Mouse (Mus musculus) midbrain, embryonic 13.5 days (tissue): ENCODE results near the gene Slc27a3. TPM values are rescaled to one million over a fixed set of nuclear protein-coding genes. Genes with fewer than 3 reads are reported as not detected.
A peak's percentile ranks its signal among the peaks of the same experiment; 100 is the strongest.

Experiments
- ATAC-seq: fragments of 200-750 bp; cut with Nextera tagmentation; 2 replicates; pipeline ENCODE4 v1.8.0; 2017; ENCODE audit warnings: mild to moderate bottlenecking, moderate TSS enrichment, moderate library complexity
- H3K27ac ChIP-seq: fragments of 300-500 bp; sonication (generic); 2 replicates; pipeline ENCODE4 v1.5.1; 2015; ENCODE audit warnings: inconsistent platforms, mild to moderate bottlenecking, moderate library complexity
- H3K27me3 ChIP-seq: fragments of 300-500 bp; sonication (generic); 2 replicates; pipeline ENCODE4 v1.6.1; 2015; ENCODE audit warnings: mild to moderate bottlenecking, inconsistent platforms
- H3K36me3 ChIP-seq: fragments of 300-500 bp; sonication (generic); 2 replicates; pipeline ENCODE4 v1.6.1; 2015; ENCODE audit warnings: mild to moderate bottlenecking, inconsistent platforms
- H3K4me1 ChIP-seq: fragments of 300-500 bp; sonication (generic); replicated peaks from 2 replicates; pipeline ENCODE4 v1.6.1; 2015; ENCODE audit warnings: inconsistent platforms
- H3K4me2 ChIP-seq: fragments of 300-500 bp; sonication (generic); replicated peaks from 2 replicates; pipeline ENCODE4 v1.6.1; 2015; ENCODE audit warnings: moderate library complexity, mild to moderate bottlenecking, inconsistent platforms
- H3K4me3 ChIP-seq: fragments of 300-500 bp; sonication (generic); replicated peaks from 2 replicates; pipeline ENCODE4 v1.5.1; 2015; ENCODE audit warnings: mild to moderate bottlenecking, inconsistent platforms
- H3K9ac ChIP-seq: fragments of 300-500 bp; sonication (generic); replicated peaks from 2 replicates; pipeline ENCODE4 v1.6.1; 2015; ENCODE audit warnings: mild to moderate bottlenecking, inconsistent platforms
- H3K9me3 ChIP-seq: fragments of 300-500 bp; sonication (generic); 2 replicates; pipeline ENCODE4 v1.6.1; 2016; ENCODE audit warnings: mild to moderate bottlenecking, inconsistent platforms
- WGBS: fragments of 180-500 bp; shearing (Covaris S2); methylation state at CpG from one replicate; pipeline ENCODE4 v1.1.7; 2015; 5-methylcytosine and 5-hydroxymethylcytosine counted together
- polyA plus RNA-seq: library from polyadenylated mRNA; unstranded; fragments of >200 nt; fragmentation: Nextera tagmentation; extraction: Ambion mirVana; gene quantifications from 2 replicates; pipeline ENCODE4 v1.2.1, GENCODE M21; 2015

Gene Slc27a3
- polyA plus RNA-seq, 1 experiment from 2014 or later, result 20.2 TPM

GRCm38 (mm10) chr3:90388726-90389510 lies 820 bp downstream of the Slc27a3 start:
- ATAC-seq, result peak; percentile 84
- peaks cover 41% of the 10 kb centered on the region for H3K4me1 ChIP-seq
- no peaks in the 10 kb centered on the region for H3K9me3 ChIP-seq
- H3K9ac ChIP-seq, result peak overlapping the region; percentile 92
- H3K4me3 ChIP-seq, result peak overlapping the region; percentile 69
- peak overlapping the region; percentile 92 for H3K27ac ChIP-seq
- WGBS, result 4% methylated on average over 53 of the region's 53 CpGs
- peak overlapping the region; percentile 75 for H3K4me2 ChIP-seq
- H3K27me3 ChIP-seq, result no peaks in the 10 kb centered on the region
- H3K36me3 ChIP-seq, result peaks cover 59% of the 10 kb centered on the region

- Histone ChIP-seq H3K9me3 (no peaks in the 10 kb centered on the region), H3K9ac (peak overlapping the region; percentile 92), H3K4me3 (peak overlapping the region; percentile 69), H3K4me2 (peak overlapping the region; percentile 75), H3K36me3 (peaks cover 51% of the 10 kb centered on the region), H3K27me3 (no peaks in the 10 kb centered on the region), H3K27ac (no peak overlapping the region), H3K4me1 (peaks cover 41% of the 10 kb centered on the region)
- no peak for ATAC-seq
- WGBS, result 81% methylated on average over 4 of the region's 4 CpGs
These were observed 1.5 kb downstream of the Slc27a3 start for GRCm38 (mm10) chr3:90388192-90388591.

- Histone ChIP-seq H3K4me1 (peaks cover 41% of the 10 kb centered on the region), H3K27ac (no peak overlapping the region), H3K4me3 (peak overlapping the region; percentile 69)
These were observed 2.3 kb downstream of the Slc27a3 start for GRCm38 (mm10) chr3:90387483-90387882.

DNA sequence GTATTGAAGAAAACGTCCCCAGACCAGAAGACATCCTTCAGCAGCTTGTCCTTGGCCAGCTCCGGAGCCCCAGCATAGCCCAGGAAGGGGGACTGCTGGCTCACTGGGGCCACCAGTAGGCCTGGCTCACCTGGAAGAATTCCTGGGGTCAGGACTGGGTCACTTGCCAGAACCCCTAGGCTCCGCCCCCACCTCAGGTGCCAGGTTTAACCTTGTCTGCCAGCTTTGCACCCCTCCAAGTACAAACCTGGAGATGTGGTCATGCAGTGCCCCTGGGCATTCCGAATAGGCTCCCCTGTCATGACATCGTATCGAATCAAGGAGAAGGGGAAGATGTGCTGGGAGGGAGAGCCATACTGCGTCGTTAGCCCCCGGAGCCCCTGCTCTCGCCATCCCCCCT lies 2.9 kb downstream of the Slc27a3 start:
- ATAC-seq, result no peak
- peaks cover 41% of the 10 kb centered on the region for H3K4me1 ChIP-seq
- H3K36me3 ChIP-seq, result peaks cover 38% of the 10 kb centered on the region
- H3K4me3 ChIP-seq, result no peak overlapping the region; the same call in 1 of the 2 replicates
- no peaks in the 10 kb centered on the region for H3K9me3 ChIP-seq
- no peaks in the 10 kb centered on the region for H3K27me3 ChIP-seq
- WGBS, result 95% methylated on average over 10 of the region's 10 CpGs
- no peak overlapping the region for H3K4me2 ChIP-seq
- H3K27ac ChIP-seq, result no peak overlapping the region
- 0 out of 2 replicates have a peak overlapping the region, but pooled peaks have one; percentile 92 for H3K9ac ChIP-seq

More at GRCm38 (mm10) chr3:90387483-90387882, 2.3 kb downstream of the Slc27a3 start:
- Histone ChIP-seq H3K9me3 (no peaks in the 10 kb centered on the region), H3K4me2 (peak overlapping the region; percentile 75), H3K27me3 (no peaks in the 10 kb centered on the region), H3K36me3 (peaks cover 44% of the 10 kb centered on the region), H3K9ac (peak overlapping the region; percentile 92; the same call in 1 of the 2 replicates)
- ATAC-seq, result no peak
- WGBS, result 72% methylated on average over 11 of the region's 11 CpGs

GRCm38 (mm10) chr3:90384851-90385375 lies 4.8 kb downstream of the Slc27a3 start:
- no peak for ATAC-seq
- Histone ChIP-seq H3K4me3 (no peak overlapping the region), H3K4me2 (no peak overlapping the region), H3K27me3 (no peaks in the 10 kb centered on the region), H3K4me1 (peaks cover 31% of the 10 kb centered on the region), H3K9ac (no peak overlapping the region), H3K36me3 (peaks cover 26% of the 10 kb centered on the region), H3K27ac (no peak overlapping the region), H3K9me3 (no peaks in the 10 kb centered on the region)
- WGBS, result 85% methylated on average over 7 of the region's 7 CpGs

- ATAC-seq, result no peak
- WGBS, result 76% methylated on average over 4 of the region's 4 CpGs
These were observed 6.0 kb downstream of the Slc27a3 start for GRCm38 (mm10) chr3:90383690-90384089.

GRCm38 (mm10) chr3:90381727-90382126 lies 8.0 kb downstream of the Slc27a3 start:
- WGBS, result 75% methylated on average over 11 of the region's 11 CpGs
- ATAC-seq, result no peak
- H3K27me3 ChIP-seq, result no peaks in the 10 kb centered on the region

More at GRCm38 (mm10) chr3:90383690-90384089, 6.0 kb downstream of the Slc27a3 start:
- no peak overlapping the region for H3K4me3 ChIP-seq
- no peaks in the 10 kb centered on the region for H3K9me3 ChIP-seq
- H3K27me3 ChIP-seq, result no peaks in the 10 kb centered on the region
- peaks cover 26% of the 10 kb centered on the region for H3K36me3 ChIP-seq
- H3K4me2 ChIP-seq, result no peak overlapping the region
- H3K9ac ChIP-seq, result no peak overlapping the region
- H3K27ac ChIP-seq, result no peak overlapping the region
- peaks cover 20% of the 10 kb centered on the region for H3K4me1 ChIP-seq

GRCm38 (mm10) chr3:90378496-90378895 lies 11.2 kb downstream of the Slc27a3 start:
- H3K9ac ChIP-seq, result no peak overlapping the region
- no peak overlapping the region for H3K4me3 ChIP-seq
- H3K27me3 ChIP-seq, result no peaks in the 10 kb centered on the region
- no peak overlapping the region for H3K27ac ChIP-seq
- no peak for ATAC-seq
- WGBS, result 75% methylated on average over 5 of the region's 5 CpGs
- peaks cover 9% of the 10 kb centered on the region; the same call in 1 of the 2 replicates for H3K4me1 ChIP-seq
- H3K36me3 ChIP-seq, result no peaks in the 10 kb centered on the region
- H3K4me2 ChIP-seq, result no peak overlapping the region
- no peaks in the 10 kb centered on the region for H3K9me3 ChIP-seq

More at GRCm38 (mm10) chr3:90381727-90382126, 8.0 kb downstream of the Slc27a3 start:
- no peak overlapping the region for H3K9ac ChIP-seq
- H3K4me2 ChIP-seq, result no peak overlapping the region
- no peak overlapping the region for H3K27ac ChIP-seq
- H3K9me3 ChIP-seq, result no peaks in the 10 kb centered on the region
- H3K4me3 ChIP-seq, result no peak overlapping the region
- H3K36me3 ChIP-seq, result peaks cover 20% of the 10 kb centered on the region
- 0 out of 2 replicates have a peak, but pooled peaks cover under 1% of the 10 kb centered on the region for H3K4me1 ChIP-seq

GRCm38 (mm10) chr3:90376247-90376585 lies 13.5 kb downstream of the Slc27a3 start:
- Histone ChIP-seq H3K4me1 (peaks cover 9% of the 10 kb centered on the region; the same call in 1 of the 2 replicates), H3K4me2 (no peak overlapping the region), H3K4me3 (no peak overlapping the region), H3K36me3 (no peaks in the 10 kb centered on the region), H3K27ac (no peak overlapping the region), H3K27me3 (no peaks in the 10 kb centered on the region), H3K9ac (no peak overlapping the region; the same call in 1 of the 2 replicates), H3K9me3 (no peaks in the 10 kb centered on the region)
- no peak for ATAC-seq
- WGBS, result 50% methylated on average over 1 of the region's 1 CpGs

GRCm38 (mm10) chr3:90375562-90376246 lies 14.0 kb downstream of the Slc27a3 start:
- no peak overlapping the region; the same call in 1 of the 2 replicates for H3K9ac ChIP-seq
- no peaks in the 10 kb centered on the region for H3K36me3 ChIP-seq
- H3K4me3 ChIP-seq, result no peak overlapping the region
- H3K27me3 ChIP-seq, result no peaks in the 10 kb centered on the region
- no peak overlapping the region for H3K4me2 ChIP-seq
- no peak for ATAC-seq
- H3K27ac ChIP-seq, result no peak overlapping the region
- H3K4me1 ChIP-seq, result peaks cover 9% of the 10 kb centered on the region; the same call in 1 of the 2 replicates
- WGBS, result 19% methylated on average over 3 of the region's 3 CpGs
- no peaks in the 10 kb centered on the region for H3K9me3 ChIP-seq

DNA sequence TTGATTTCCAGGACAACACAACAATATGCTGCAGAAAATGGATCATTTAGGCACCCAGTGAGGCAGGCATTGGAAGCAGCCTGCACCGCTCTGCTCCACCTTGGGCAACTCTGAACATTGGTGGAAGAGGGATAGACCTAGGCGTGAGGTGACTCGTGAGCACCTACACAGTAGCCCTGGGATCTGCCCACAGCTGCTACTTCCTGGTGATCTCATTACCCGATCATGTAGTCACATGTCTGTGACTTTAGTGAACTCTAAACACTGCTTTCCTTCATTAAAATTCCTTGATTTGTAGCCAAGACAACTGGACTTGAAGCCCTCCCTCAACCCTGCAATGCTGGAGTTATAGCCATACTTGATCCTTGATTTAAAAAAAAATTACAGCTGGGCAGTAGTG lies 15.4 kb downstream of the Slc27a3 start:
- H3K9ac ChIP-seq, result no peak overlapping the region
- H3K4me1 ChIP-seq, result peaks cover 9% of the 10 kb centered on the region; the same call in 1 of the 2 replicates
- ATAC-seq, result no peak
- no peak overlapping the region for H3K4me2 ChIP-seq
- no peak overlapping the region for H3K27ac ChIP-seq
- no peaks in the 10 kb centered on the region for H3K9me3 ChIP-seq
- H3K27me3 ChIP-seq, result no peaks in the 10 kb centered on the region
- H3K4me3 ChIP-seq, result no peak overlapping the region
- no peaks in the 10 kb centered on the region for H3K36me3 ChIP-seq
- 87% methylated on average over 4 of the region's 4 CpGs for WGBS
